Mouse (Mus musculus): ENCODE data around the gene Lpcat4. TPM values are rescaled to one million over a fixed set of nuclear protein-coding genes. Genes with fewer than 3 reads are reported as not detected.

The Lpcat4 gene
- 1 to 10 TPM; 2.8 to 5.9 TPM for total RNA-seq (2021)
- long read RNA-seq, experiment 1, partial matches to known transcripts: 2 of 3 reads
- long read RNA-seq, experiment 1, other reads (novel, unspliced or antisense): 1 of 3 reads
- long read RNA-seq, experiment 2, partial matches to known transcripts: 0 of 3 reads
- long read RNA-seq, experiment 2, other reads (novel, unspliced or antisense): 0 of 3 reads

DNA sequence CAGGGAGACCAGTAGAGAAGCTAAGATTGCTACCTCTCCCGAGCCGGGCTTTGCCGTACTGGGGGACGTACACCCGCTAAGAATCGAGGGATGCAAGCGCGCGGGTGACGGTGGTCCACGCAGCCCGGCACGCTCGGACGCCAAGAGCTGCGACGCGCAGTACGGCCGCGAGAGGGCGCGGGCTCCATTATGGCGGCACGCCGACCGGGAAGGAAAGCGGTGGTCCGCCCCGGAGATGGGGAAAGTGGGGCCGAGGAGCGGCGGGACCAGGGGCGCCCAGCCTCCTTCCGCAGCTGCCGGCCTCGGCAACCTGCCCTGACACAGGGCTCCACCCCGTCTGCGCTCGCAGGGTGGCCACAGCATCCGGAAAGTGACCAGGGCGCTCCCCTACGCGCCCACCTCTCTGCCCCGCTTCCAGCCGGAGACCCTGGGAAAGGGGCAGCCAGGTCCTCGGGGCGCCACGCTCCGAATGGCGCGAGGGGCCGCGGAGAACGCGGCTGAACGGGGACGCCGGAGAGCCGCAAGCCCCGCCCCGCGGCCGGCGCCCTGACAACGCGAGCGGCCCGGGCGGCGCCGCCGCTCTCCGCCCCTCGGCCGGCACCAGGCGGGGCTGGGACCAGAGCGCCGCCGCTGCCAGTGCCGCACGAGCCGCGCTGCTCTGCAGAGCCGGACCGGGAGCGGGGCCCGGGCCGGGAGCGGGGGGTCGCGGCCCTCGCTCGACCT, at the start of gene Lpcat4:
Gene Lpcat4, plus strand, starts transcription at position 257 of the 723 bp plus-strand sequence.
- DNase-seq: peak; percentile 87 to 91

DNA sequence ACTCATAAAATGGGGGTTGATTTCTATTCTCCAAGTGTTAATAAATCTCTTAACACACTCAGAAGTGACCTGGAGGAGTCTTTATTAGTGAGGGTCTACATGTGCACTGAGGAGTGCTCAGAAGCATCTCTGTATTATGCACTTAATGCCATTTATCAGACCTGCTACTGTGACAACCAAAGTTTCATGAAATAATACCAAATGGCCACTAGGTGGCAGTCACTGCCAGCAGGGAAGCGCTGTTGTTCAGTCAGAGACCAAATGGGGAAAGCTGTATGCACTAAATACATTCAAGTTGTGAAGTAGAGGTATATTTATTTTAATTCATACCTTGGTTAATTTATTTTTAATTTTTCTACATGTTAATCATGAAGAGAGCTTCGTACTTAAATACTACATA, 42.4 kb upstream of the Lpcat4 start:
- peak; percentile 20 to 44 for DNase-seq

DNA sequence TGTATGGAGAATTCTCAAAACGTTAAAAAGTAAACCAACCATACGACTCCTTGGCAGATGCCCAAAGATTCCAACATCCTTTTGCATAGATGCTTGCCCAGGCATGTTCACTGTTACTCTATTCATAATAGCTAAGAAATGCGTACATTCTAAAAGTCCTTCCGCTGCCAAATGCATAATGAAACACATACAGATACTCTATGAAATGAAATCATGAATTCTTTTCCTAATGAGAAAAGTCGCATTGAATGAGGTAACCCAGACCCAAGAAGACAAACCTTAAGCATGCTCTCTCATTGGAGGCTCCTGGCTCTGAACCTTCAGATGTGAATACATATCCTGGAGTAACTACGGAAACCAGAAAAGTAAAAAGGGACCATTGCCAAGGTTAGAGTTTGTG, 36.2 kb upstream of the Lpcat4 start:
- no peak for DNase-seq

DNA sequence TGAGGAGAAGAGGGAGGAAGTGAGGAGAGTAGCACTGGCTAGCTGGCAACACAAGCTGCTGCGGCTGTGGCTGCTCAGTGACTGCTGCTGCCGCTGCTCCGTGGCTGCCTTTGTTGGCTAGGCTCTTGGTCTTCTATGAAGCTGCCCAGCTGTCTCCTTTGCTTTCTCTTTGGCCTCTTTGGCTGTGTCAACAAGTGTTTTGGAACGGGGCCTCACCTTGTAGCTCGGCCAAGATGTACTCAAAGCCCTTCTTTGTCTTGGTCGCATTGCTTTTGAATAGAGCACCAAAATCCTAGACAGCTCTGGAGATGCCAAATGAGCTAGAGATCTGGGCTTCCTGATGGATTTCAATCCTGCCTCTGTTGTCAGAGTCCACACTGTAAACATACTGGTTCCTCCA, 29.1 kb upstream of the Lpcat4 start:
- no peak for DNase-seq

DNA sequence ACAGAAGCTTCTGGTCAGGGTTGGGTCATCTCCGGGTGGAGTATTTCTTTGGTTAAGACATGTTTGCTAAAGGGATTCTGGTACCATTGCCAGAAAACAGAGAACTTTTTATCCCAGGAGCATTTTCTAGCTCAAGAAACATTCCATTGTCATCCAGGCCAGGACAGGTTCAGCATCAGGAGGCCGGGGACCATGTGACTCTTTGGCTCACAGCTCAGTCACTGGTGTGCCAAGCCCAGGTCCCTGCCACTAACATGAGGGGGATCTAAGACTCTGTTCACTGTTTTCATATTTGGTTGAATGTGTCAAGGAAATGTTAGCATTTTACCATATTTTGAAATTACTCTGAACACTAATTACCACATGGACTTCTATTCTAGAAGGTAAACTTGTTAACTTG, 28.6 kb upstream of the Lpcat4 start:
- DNase-seq: no peak

DNA sequence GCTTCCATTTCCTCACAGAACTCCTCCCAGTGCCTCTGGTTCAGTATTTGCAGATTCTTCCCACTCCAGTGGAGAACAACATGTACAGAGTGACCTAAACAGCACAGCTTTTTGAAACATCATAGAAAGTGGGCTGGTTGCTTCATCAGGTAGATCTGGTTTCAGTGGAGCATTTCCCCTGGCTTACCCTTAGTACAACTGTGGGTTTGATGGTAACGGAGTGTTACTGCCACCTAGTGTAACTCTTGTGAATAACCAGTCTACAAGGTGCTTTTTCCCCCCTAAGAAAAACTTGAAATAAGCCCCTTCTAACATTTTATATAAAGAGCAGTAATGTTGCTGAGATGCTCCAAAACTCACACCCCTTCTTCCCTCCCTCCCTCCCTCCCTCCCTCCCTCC, 23.3 kb upstream of the Lpcat4 start:
- DNase-seq: no peak

DNA sequence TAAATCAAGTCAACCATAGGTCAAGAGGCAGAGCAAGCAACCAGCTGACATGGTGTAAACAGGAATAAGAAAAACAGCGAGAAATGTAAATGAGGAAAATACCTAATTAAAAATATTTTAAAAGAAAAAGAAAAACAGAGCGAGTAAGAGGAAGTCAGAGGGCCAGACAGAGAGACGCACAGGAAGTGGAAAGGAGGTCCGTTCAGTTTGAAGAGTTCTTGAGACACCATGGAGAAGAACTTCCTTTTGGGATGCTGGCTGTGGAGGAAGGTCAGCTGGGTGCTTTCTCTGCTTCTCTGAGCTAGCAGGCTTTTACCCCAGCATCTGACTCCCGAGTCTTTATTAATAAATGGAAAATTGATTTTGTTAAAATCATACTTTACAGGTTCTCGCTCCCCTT, 21.7 kb upstream of the Lpcat4 start:
- DNase-seq: no peak

DNA sequence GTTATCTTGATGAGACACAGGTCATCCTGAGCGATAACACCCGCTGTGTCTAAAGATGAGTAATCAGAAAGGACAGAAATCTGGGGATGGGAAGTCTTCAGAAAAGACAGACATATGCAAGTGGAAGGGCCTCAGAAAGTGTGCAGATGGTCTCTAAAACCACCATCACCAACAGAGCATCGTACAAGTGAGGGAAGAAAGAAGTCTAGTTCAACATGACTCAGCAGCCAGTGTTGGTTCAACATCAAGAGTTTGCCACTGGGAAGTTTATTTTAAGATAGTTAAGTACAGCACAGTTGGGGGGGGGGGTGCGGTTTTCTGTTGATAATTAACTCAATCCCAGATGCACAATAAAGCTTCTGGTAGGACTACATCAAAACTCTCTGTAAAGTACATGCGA, 18.4 kb upstream of the Lpcat4 start:
- DNase-seq: no peak

DNA sequence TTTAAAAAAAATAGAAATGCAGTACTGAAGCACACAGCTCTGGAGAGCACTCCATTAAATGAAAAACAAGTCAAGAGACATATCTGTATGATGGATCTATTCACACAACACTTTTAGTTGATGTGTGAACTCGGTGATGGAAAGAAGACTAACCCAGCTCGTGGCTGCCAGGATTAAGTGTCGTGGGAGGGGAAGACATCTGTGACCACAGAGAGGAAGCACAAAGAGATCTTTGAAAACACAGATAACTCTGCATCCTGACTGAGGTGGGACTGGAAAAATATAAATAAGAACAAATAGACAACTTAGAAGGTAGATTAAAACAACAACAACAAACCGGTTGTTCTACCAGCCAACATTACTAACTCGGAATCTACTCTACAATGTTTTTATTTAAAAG, 16.7 kb upstream of the Lpcat4 start:
- DNase-seq: no peak

DNA sequence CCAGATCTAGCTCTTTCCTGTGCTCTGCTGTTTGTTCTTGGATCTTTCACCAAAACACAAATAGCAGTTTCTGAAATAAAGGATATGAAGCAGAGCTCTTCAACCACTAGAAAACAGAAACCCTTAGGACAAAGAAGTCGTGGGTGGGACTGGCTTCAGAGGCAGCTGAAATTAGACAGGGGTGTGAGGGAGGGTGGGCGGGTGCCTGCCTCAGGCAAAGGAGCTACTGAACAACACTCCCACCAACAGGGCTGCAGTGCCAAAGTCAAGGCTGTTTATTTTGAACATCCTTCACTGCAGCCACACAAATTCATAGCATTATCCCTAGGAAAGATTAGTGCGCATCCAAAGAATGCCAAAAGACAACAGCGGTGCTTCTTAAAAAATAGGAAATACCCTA, 14.9 kb upstream of the Lpcat4 start:
- no peak for DNase-seq

DNA sequence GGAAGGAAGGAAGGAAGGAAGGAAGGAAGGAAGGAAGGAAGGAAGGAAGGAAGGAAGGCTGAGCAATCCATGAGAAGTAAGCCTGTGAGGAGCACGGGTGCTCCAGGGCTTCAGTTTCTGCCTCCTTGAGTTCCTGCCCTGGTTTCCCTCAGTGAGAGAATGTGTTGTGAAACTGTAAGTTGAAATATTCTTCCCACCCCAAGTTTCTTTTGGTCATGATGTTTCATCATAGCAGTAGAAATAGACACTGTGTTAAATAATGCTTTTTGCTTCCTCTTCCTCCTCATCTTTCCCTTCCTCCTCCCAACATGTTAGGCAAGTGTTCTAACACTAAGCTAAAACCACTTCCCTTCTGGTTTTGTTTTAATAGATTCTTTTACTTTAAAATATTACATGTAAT, 6.6 kb upstream of the Lpcat4 start:
- no peak for DNase-seq

DNA sequence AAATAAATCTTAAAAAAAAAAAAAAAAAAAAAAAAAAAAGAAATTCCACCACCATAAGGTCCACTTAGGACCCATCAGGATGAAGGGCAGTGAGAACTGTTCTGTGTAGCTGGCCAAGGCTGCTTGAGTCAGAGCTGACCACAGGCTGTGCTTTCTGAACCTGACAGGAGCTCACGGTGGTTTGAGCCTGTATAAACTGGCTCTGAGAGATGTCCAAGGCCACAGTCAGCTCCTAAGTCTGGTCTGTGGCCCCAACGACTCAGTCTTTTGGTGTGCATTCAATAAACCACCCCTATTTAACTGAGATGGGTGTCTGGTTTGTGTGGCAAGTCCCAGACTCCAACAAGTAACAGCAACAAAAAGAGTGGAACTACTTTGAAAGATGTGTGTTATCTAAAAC, 2.6 kb upstream of the Lpcat4 start:
- DNase-seq: peak; percentile 39 to 41

DNA sequence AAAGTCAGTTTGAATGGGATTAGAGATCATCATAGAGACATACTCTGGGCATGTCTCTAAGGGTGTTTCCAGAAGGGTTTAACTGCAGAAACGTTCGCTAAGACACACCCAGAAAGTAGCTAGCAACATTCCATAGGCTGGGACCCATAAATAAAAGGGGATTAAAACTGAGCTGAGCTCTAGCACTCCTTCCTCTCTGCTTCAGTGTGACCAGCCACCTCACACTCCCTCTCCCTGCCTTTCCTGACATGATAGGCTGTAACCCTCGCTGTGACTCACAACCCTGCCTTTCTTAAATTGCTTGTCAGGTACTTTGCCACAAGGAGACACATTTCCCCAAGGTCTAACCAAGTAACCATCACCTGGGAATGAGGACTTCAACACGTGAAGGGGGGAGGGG, 1.3 kb upstream of the Lpcat4 start:
- DNase-seq: no peak

DNA sequence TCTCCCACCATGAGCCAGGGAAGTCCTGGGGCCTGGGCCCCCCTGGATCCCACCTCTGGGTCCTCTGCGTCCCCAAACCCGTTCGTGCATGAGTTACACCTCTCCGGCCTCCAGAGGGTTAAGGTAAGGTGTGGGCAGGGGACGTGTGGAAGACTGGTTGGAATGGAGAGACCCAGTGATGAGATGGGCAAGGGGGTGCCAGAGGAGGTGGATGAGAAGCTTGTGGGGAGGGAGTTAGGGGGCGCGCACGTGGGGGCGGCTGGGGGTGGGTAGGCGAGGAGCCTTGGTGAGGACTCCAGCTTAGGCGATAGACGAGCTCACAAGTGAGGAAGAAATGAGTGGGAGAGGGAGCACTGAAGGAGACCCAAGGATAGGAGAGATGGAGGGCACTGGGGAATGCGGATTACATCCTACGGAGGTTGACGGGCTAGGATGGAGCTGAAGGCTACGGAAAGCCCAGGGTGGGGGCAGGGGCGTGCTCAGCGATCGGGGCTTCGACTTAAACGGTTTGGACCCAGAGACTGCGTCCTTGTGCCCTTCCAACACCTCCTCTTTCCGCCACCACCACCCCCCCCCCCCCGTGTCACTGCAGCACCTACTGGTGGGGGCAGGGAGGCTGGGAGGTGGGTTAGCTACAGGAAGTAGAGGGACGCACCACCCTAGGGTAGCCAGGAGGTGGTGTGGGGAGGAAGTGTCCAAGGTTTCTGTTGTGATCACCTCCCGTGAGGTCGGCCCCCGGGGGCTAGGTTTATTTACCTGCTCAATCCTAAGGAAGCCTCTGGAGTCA, 860 bp downstream of the Lpcat4 start:
- peak in 1 of 2 experiments; percentile 19 for DNase-seq

DNA sequence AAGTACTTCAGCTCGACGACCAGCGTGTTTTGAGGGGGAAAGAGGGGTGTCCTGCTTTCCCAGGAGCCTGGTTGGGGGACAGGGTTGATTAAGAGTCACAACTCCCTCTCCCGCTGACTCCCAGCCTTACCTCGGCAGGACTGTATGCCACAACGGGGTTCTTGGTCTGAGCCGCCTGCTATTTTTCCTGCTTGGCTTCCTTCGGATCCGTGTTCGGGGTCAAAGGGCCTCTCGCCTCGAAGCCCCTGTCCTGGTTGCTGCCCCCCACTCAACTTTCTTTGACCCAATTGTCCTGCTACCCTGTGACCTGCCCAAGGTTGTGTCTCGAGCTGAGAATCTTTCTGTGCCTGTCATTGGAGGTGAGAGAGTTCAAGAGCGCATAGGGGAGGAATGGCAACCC, 2.5 kb downstream of the Lpcat4 start:
- DNase-seq: no peak

DNA sequence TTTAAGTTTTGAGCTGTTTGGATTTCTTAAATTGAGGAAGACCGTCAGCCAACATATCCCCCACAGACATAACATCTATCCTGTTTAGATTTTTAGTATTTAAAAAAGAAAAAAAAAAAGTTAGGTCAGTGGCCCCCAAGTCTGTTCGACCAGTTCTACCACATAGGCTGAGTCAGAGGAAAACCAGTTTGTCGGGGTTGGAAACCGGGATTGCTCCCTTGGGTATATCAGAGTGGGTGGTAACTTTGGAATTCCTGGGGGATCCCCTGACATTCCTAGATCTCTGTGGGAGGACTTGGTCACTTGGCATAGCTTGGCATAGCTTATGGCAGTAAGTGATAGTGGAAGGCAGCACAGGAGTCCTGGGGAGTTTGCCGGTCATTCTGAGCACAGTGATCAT, 6.0 kb downstream of the Lpcat4 start:
- DNase-seq: no peak

DNA sequence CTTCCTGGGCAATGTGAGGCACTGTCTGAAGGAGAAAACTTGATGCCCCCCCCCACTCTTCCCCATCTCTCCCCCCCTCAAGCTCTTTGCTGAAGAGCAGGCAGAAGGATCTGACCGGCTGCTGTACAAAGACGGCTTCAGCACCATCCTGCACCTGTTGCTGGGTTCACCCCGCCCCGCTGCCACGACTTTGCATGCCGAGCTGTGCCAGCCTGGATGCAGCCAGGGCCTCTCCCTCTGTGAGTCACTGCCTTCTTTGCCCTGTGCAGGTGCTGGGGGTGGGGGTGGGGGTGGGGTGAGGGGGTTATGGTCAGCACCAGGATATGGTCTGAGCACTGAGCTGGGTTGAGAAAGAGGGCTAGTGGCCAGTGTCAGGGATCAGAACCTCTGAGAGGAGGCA, 6.9 kb downstream of the Lpcat4 start:
- DNase-seq: no peak

DNA sequence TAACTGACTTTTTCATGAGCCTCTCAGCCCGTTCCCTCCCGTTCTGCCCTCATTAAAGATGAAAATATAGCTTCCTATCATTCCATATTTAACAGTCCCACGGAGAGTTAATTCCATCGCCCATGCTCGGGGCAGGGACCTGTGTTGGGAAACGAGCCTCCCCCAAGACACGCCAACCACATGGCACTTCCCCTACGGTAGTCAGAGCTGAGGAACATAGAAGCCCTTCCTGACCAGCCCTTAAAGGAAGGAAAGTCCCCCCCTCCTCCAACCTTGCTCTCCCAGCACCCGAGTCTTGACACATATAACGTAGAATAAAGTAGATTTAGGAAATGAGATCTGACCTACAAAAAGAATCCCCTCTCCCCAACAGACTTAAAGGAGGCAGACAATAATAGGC, 8.1 kb downstream of the Lpcat4 start:
- DNase-seq: no peak

DNA sequence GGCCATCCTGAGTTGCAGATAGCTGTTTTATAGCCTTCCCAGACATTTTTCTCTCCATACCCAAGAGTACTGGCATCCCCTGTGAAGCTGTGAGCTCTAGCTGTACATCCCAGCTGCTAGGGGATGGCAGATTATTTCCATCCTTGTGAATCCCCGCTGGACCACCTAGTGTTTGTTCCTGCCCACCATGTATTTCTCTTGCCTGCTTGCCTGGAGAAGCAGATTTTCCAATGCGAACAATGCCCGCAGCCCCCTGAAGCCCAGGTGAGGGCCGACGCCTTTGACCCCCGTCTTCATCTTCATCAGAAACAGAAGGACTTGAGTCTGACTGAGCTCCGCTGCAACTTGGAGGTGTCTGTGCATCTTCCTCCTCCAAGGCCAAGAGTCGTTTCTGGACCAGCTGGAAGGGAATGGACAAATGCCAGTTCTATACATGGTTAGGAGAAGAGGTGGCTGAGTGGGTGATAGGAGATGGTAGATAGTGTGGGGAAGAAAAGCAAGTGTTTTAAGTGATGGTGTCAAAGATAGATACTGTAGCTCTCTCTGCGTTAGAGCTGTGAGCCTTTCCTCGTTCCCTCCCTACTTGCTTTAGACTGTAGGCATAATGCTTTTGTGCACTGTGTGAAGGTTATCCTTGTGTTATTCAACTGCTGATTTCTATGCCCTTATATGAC, 10.6 kb downstream of the Lpcat4 start:
- no peak for DNase-seq

DNA sequence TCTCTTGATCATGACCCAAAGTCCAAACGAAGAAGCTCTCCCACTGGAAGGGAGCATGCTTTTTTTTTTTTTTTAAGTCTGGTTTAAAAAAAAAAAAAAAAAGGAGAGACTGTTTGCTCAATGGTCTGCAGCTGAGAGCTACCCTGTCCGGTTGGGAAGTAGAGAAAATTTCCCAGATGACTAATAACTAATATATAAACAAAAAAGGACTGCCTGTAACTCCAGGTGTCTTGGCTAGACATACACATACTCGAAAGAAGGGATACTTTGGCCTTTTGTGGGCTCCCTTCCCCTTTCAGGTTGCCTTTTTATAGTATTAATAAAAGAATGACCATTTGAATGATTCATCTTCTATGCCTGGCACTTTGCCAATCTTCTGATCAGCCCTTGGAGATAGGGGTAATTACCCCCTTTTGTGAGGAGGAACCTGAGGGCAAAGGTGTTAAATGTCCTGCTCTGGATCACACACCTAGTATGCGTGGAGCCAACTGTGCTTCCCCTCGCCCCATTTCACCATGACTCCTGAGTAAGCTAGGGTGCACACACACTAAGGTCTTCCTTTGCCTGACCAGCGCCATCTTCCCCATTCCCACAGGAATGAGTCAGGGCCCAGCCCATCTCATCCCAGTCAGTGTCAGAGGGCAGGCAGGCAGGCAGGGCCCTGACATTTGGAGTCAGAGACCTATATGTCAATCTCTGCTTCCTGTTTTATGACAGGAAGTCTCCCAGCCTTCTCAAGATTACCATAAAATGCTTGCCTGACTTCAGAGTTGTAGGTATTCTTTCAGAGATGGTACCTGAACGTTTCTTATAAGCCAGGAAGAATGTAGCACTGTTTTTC, 15.6 kb downstream of the Lpcat4 start:
- DNase-seq: peak; percentile 28 to 60

DNA sequence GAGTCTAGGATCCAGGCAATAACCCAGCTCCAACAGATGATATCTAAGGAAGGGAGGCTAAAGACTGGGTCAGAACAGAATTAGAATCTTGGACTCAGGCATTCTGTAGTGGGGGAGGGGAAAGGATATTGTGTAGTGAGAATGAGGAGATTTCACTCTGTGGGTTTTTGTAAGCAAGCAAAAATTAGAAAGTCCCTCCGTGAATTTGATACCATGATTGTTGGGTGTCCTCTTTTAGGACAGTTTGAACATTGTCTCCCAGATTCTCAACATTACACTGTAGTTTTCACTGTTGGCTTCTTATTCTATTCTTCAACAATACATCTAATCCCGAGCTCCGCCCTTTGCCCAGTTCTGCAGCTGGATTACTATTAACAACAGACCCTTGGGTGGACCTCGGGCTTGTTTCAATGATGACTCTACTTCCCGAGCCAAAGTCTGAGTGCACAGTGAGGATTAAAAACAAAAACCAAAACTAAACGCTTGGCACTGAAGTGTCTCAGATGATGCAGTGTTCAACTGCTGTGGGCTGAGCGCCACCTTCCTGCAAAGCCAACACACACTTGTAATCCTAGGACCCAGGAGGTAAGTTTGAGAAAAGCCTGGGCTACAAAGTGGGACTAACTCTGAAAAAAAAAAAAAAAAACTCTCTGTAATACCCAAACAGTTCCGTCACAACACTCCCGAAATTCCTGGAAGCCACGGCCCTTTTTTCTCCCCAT, 20.1 kb downstream of the Lpcat4 start, which contains the start of gene Nutm1:
Gene Nutm1, minus strand, starts transcription at position 51 of the 722 bp plus-strand sequence.
- peak; percentile 8 to 28 for DNase-seq
